Mouse (Mus musculus): ENCODE data around the gene Apol7c. TPM values are rescaled to one million over a fixed set of nuclear protein-coding genes. Genes with fewer than 3 reads are reported as not detected.
A peak's percentile ranks its signal among the peaks of the same experiment; 100 is the strongest.

Gene Apol7c
- total RNA-seq (2012; rRNA removed) (not detected in 2 replicates), polyA plus RNA-seq (2012; ENCODE audit: insufficient read depth in 1 of 2, insufficient read length in 2 of 2, low read depth in 1 of 2, low replicate concordance in 2 of 2, missing spikeins in 1 of 2) (not detected)

DNA sequence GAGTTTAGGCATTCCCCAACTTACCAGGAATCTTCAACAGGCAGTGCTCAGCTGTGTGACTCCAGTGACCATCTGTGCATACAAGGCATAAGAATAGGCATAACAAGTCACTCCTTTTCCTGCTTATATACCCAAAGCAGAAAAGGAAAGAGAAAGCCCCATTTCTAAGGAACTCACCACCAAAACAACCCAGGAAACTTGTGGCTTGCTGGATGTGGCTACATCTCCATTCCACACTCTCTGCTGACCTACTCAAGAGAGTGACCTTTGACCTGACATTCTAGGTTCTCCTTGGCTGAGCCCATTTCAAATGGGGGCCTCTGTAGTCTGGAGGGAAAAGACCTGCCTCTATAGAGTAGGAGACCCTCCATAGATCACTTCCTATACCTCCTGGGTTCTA lies at the start of gene Apol7c:
Gene Apol7c, minus strand, starts transcription at position 101 of the 400 bp plus-strand sequence.
- Histone ChIP-seq H3K27me3 (ENCODE audit: control insufficient read depth in 1 of 2, insufficient read depth in 2 of 2, low read length in 2 of 2) (no peaks in the 10 kb centered on the region), H3K4me1 (ENCODE audit: control insufficient read depth in 1 of 2, insufficient read depth in 2 of 2, low read length in 2 of 2) (no peaks in the 10 kb centered on the region), H3K4me3 (ENCODE audit: control insufficient read depth in 1 of 2, insufficient read depth in 1 of 2, low read depth in 2 of 2, low read length in 2 of 2) (no peak within 1 kb of the TSS), H3K27ac (ENCODE audit: control insufficient read depth, low read depth, low read length) (no peak within 1 kb of the TSS), H3K36me3 (ENCODE audit: control insufficient read depth in 1 of 2, insufficient read depth in 2 of 2, low read length in 2 of 2) (no peaks in the 10 kb centered on the region), H3K79me2 (ENCODE audit: control insufficient read depth, insufficient read depth, low read length, poor library complexity) (no peaks in the 10 kb centered on the region), H3K9me3 (replicated peaks; ENCODE audit: insufficient read depth, low read length) (no peaks in the 10 kb centered on the region), H3K9ac (ENCODE audit: control insufficient read depth, low read depth, low read length, poor library complexity, severe bottlenecking) (no peak within 1 kb of the TSS)
- TF ChIP-seq TBP (IDR thresholded peaks at IDR 0.05; ENCODE audit: low read depth, low read length) = no peak
- no peak for TF ChIP-seq TCF12 (IDR thresholded peaks at IDR 0.05; ENCODE audit: low read depth, low read length)
- no peak for TF ChIP-seq ZC3H11A (IDR thresholded peaks at IDR 0.05; ENCODE audit: low read depth, low read length)
- TF ChIP-seq MYC (IDR thresholded peaks at IDR 0.05; ENCODE audit: low read depth, low read length) = no peak
- no peak for TF ChIP-seq SMC3 (IDR thresholded peaks at IDR 0.05; ENCODE audit: low read depth, low read length)
- TF ChIP-seq CHD2 (IDR thresholded peaks at IDR 0.05; ENCODE audit: low read length) = no peak
- DNase-seq (ENCODE audit: low read depth, low spot score) = no peak

DNA sequence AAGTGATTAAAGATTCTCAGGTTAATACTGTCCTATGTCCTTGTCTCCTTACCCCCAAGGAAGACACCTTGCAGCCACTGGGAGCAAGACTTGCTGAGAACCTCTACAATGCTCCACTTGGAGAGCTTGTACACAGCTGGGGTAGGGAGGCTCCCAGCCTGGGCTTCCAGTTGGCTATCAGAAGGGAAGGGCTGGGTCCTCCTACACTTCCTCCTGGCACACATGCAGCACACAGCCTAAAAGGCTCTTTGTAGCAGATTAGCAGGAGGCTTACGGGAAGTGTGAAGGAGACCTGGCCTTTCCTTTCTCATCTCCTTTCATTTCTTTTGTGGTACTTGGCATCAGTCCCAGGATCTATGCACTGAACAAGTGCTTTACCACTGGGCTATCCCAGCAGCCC lies 48.6 kb upstream of the Apol7c start:
- H3K79me2 ChIP-seq (ENCODE audit: control insufficient read depth, insufficient read depth, low read length, poor library complexity) = no peaks in the 10 kb centered on the region
- H3K4me3 ChIP-seq (ENCODE audit: control insufficient read depth in 1 of 2, insufficient read depth in 1 of 2, low read depth in 2 of 2, low read length in 2 of 2) = no peak overlapping the region
- H3K27ac ChIP-seq (ENCODE audit: control insufficient read depth, low read depth, low read length) = no peak overlapping the region
- H3K27me3 ChIP-seq (ENCODE audit: control insufficient read depth in 1 of 2, insufficient read depth in 2 of 2, low read length in 2 of 2) = no peaks in the 10 kb centered on the region
- no peak overlapping the region for H3K9ac ChIP-seq (ENCODE audit: control insufficient read depth, low read depth, low read length, poor library complexity, severe bottlenecking)
- H3K36me3 ChIP-seq (ENCODE audit: control insufficient read depth in 1 of 2, insufficient read depth in 2 of 2, low read length in 2 of 2) = no peaks in the 10 kb centered on the region
- no peaks in the 10 kb centered on the region for H3K4me1 ChIP-seq (ENCODE audit: control insufficient read depth in 1 of 2, insufficient read depth in 2 of 2, low read length in 2 of 2)
- H3K9me3 ChIP-seq (replicated peaks; ENCODE audit: insufficient read depth, low read length) = no peaks in the 10 kb centered on the region
- peak; percentile 10 for DNase-seq (ENCODE audit: low read depth, low spot score)
- TF ChIP-seq CTCF (IDR thresholded peaks at IDR 0.05 in 2 of 3, conservative IDR thresholded peaks at IDR 0.05 in 1 of 3; ENCODE audit: control insufficient read depth in 1 of 3, insufficient read depth in 1 of 3, low read depth in 2 of 3, low read length in 3 of 3, poor library complexity in 1 of 3, severe bottlenecking in 1 of 3) (no peak), RAD21 (IDR thresholded peaks at IDR 0.05; ENCODE audit: low read depth, low read length) (no peak), ZMIZ1 (IDR thresholded peaks at IDR 0.05; ENCODE audit: low read depth, low read length) (no peak)

DNA sequence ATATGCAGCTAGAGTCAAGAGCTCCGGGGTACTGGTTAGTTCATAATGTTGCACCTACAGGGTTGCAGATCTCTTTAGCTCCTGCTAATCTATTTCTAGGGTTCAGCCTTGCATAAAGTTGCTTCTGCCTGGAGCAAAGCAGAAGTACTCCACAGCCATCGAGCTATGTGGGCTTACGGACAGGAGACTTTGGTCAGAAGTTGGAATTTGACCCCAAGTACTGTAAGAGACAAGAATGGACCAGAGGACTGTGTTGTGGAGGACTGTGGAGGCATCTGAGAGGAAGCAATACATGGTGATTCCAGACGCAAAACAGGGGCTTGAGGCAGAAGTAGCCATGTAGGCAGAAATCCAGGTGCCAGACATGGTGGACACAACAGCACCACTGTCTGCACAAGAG lies 46.2 kb upstream of the Apol7c start:
- H3K9ac ChIP-seq (ENCODE audit: control insufficient read depth, low read depth, low read length, poor library complexity, severe bottlenecking) = no peak overlapping the region
- H3K4me1 ChIP-seq (ENCODE audit: control insufficient read depth in 1 of 2, insufficient read depth in 2 of 2, low read length in 2 of 2) = no peaks in the 10 kb centered on the region
- no peaks in the 10 kb centered on the region for H3K79me2 ChIP-seq (ENCODE audit: control insufficient read depth, insufficient read depth, low read length, poor library complexity)
- DNase-seq (ENCODE audit: low read depth, low spot score) = no peak
- no peak overlapping the region for H3K27ac ChIP-seq (ENCODE audit: control insufficient read depth, low read depth, low read length)
- no peaks in the 10 kb centered on the region for H3K36me3 ChIP-seq (ENCODE audit: control insufficient read depth in 1 of 2, insufficient read depth in 2 of 2, low read length in 2 of 2)
- TF ChIP-seq MAX (IDR thresholded peaks at IDR 0.05; ENCODE audit: low read length) (no peak), ELF1 (IDR thresholded peaks at IDR 0.05; ENCODE audit: low read depth, low read length) (no peak), ZKSCAN1 (IDR thresholded peaks at IDR 0.05; ENCODE audit: low read depth, low read length) (no peak), MYB (IDR thresholded peaks at IDR 0.05; ENCODE audit: low read depth, low read length) (no peak), TCF12 (IDR thresholded peaks at IDR 0.05; ENCODE audit: low read depth, low read length) (no peak), MEF2A (IDR thresholded peaks at IDR 0.05; ENCODE audit: extremely low read depth, insufficient replicate concordance, low read depth, low read length, poor library complexity, severe bottlenecking) (no peak), RAD21 (IDR thresholded peaks at IDR 0.05; ENCODE audit: low read depth, low read length) (no peak), KAT2A (conservative IDR thresholded peaks at IDR 0.05; ENCODE audit: low read depth, low read length) (no peak), GABPA (IDR thresholded peaks at IDR 0.05; ENCODE audit: low read depth, low read length) (no peak), POLR2A (IDR thresholded peaks at IDR 0.05; ENCODE audit: control insufficient read depth in 1 of 2, insufficient read depth in 1 of 2, low read depth in 1 of 2, low read length in 2 of 2, poor library complexity in 1 of 2) (no peak), BHLHE40 (IDR thresholded peaks at IDR 0.05; ENCODE audit: borderline replicate concordance, low read depth, low read length) (no peak), MXI1 (IDR thresholded peaks at IDR 0.05; ENCODE audit: low read depth, low read length) (no peak)
- H3K27me3 ChIP-seq (ENCODE audit: control insufficient read depth in 1 of 2, insufficient read depth in 2 of 2, low read length in 2 of 2) = no peaks in the 10 kb centered on the region
- H3K9me3 ChIP-seq (replicated peaks; ENCODE audit: insufficient read depth, low read length) = no peaks in the 10 kb centered on the region
- no peak overlapping the region for H3K4me3 ChIP-seq (ENCODE audit: control insufficient read depth in 1 of 2, insufficient read depth in 1 of 2, low read depth in 2 of 2, low read length in 2 of 2)
